Mouse (Mus musculus) CH12.LX (cell line): ENCODE data around the gene Ankrd63.

Experiments
- CTCF ChIP-seq, 2 experiments: IDR thresholded peaks in 1 of 2; conservative IDR thresholded peaks in 1 of 2; 2 replicates each; pipeline ENCODE4 v1.5.1; 2011 to 2012; ENCODE audit warnings: low read depth in 2 of 2, low read length in 2 of 2, improper control_type of control experiment in 1 of 2, inconsistent platforms in 1 of 2, mild to moderate bottlenecking in 1 of 2, moderate library complexity in 1 of 2
- EP300 ChIP-seq: IDR thresholded peaks from 2 replicates; pipeline ENCODE4 v1.6.1; 2011; ENCODE audit warnings: low read length, improper control_type of control experiment
- HCFC1 ChIP-seq: IDR thresholded peaks from 2 replicates; pipeline ENCODE4 v1.6.1; 2012; ENCODE audit warnings: low read depth, mild to moderate bottlenecking, inconsistent platforms, low read length, improper control_type of control experiment
- MAX ChIP-seq: IDR thresholded peaks from 2 replicates; pipeline ENCODE4 v1.6.1; 2011; ENCODE audit warnings: low read length, improper control_type of control experiment
- MEF2A ChIP-seq: IDR thresholded peaks from 2 replicates; pipeline ENCODE4 v1.6.1; 2014; ENCODE audit warnings: low read depth, mild to moderate bottlenecking, inconsistent platforms, low read length, improper control_type of control experiment, borderline replicate concordance
- NELFE ChIP-seq: IDR thresholded peaks from 2 replicates; pipeline ENCODE4 v1.6.1; 2011; ENCODE audit warnings: low read depth, low read length, improper control_type of control experiment
- POLR2A ChIP-seq: IDR thresholded peaks from 2 replicates; pipeline ENCODE4 v1.6.1; 2011; ENCODE audit warnings: low read depth, mild to moderate bottlenecking, improper control_type of control experiment, low read length
- SIN3A ChIP-seq: IDR thresholded peaks from 2 replicates; pipeline ENCODE4 v1.6.1; 2012; ENCODE audit warnings: low read length, improper control_type of control experiment, inconsistent platforms
- USF1 ChIP-seq: IDR thresholded peaks from 2 replicates; pipeline ENCODE4 v1.6.1; 2014; ENCODE audit warnings: low read depth, mild to moderate bottlenecking, inconsistent platforms, low read length, improper control_type of control experiment
- ZC3H11A ChIP-seq: IDR thresholded peaks from 2 replicates; pipeline ENCODE4 v1.6.1; 2012; ENCODE audit warnings: low read depth, mild to moderate bottlenecking, inconsistent platforms, low read length, improper control_type of control experiment

- no peak for TF ChIP-seq MAX
- no peak for TF ChIP-seq POLR2A
- TF ChIP-seq CTCF (conservative IDR thresholded peaks at IDR 0.05 in 1 of 2, IDR thresholded peaks at IDR 0.05 in 1 of 2; ENCODE audit: low read depth in 2 of 2, low read length in 2 of 2) = no peak
- no peak for TF ChIP-seq EP300
- TF ChIP-seq SIN3A = no peak
- TF ChIP-seq NELFE = no peak
- TF ChIP-seq HCFC1 = no peak
- TF ChIP-seq MEF2A = no peak
- TF ChIP-seq USF1 = no peak
- no peak for TF ChIP-seq ZC3H11A
Observed at GRCm38 (mm10) chr2:118729816-118730621, 26.3 kb upstream of the Ankrd63 start.
